Mouse (Mus musculus): Measurements from ENCODE around the gene Icam5. TPM values are rescaled to one million over a fixed set of nuclear protein-coding genes. Genes with fewer than 3 reads are reported as not detected.

Icam5 gene
- polyA plus RNA-seq, 1 experiment from 2014 or later: 0.15 TPM

DNA sequence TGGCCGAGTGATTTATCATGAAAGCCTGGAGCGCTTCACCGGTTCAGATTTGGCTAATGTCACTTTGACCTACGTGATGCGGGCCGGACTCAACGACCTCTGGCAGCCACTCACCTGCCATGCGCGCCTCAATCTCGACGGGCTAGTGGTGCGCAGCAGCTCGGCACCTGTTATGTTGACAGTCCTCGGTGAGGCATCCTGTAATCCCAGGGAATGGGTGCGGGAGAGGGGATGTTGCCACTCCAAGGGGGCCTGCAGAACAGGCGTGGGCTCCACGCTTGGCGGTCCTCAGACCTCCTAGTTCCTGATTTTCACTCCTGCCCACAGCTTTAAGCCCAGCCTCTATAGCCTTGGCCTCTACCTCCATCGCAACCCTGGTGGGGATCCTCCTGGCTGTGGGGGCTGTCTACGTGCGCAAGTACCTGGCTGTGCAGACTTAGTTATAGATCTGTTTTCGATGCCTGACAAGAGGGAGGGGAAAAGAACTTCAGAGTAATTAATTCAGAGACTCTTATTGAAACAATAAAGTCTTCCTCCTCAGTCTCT, 1.7 kb upstream of the Icam5 start:
- Histone ChIP-seq H3K4me1 (ENCODE audit: control insufficient read depth, insufficient read depth, low read length) (peaks cover 31% of the 10 kb centered on the region), H3K9ac (ENCODE audit: low read length) (no peak overlapping the region), H3K27me3 (ENCODE audit: control insufficient read depth, insufficient read depth, low read length) (peaks cover 40% of the 10 kb centered on the region), H3K36me3 (ENCODE audit: control insufficient read depth, insufficient read depth, low read length) (no peaks in the 10 kb centered on the region), H3K27ac (ENCODE audit: low read length) (no peak overlapping the region), H3K9me3 (replicated peaks; ENCODE audit: control insufficient read depth, low read length) (no peaks in the 10 kb centered on the region), H3K4me2 (ENCODE audit: low read depth, low read length) (peak overlapping the region; percentile 97), H3K4me3 (replicated peaks; ENCODE audit: low read length) (peak overlapping the region; percentile 54)
- no peak for ATAC-seq (ENCODE audit: insufficient read depth, low FRiP score)
- WGBS: 17% methylated on average over 22 of the region's 22 CpGs

DNA sequence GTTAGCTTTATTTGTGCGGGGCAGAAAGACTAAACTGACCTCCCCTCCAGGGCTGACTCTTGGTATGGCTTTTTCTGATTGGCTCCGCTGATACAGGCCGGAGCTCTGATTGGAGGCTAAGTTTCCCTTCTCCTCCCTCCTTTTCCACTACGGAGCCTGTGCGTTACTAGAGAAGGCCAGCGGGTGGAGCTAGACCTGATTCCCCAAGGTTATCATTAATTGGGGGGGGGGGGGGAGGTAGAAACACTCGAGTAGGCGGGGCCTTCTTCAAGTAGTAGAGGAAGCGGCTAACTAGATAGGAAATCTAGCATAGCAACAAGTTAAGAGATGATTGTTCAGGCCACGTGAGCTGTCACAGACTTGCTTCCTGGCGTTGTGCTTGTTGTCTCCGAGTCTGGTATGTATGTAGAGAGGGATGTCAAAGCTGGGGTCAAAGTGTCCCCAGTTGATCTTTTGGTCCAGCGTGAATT, 1.1 kb upstream of the Icam5 start:
- ATAC-seq (ENCODE audit: insufficient read depth, low FRiP score): peak; percentile 74; the same call in 1 of the 2 replicates
- WGBS: 0% methylated on average over 13 of the region's 13 CpGs
- Histone ChIP-seq H3K4me3 (replicated peaks; ENCODE audit: low read length) (peak overlapping the region; percentile 54), H3K4me2 (ENCODE audit: low read depth, low read length) (peak overlapping the region; percentile 97), H3K27ac (ENCODE audit: low read length) (peak overlapping the region; percentile 56), H3K9ac (ENCODE audit: low read length) (peak overlapping the region; percentile 49; the same call in 1 of the 2 replicates), H3K36me3 (ENCODE audit: control insufficient read depth, insufficient read depth, low read length) (no peaks in the 10 kb centered on the region), H3K27me3 (ENCODE audit: control insufficient read depth, insufficient read depth, low read length) (peaks cover 46% of the 10 kb centered on the region), H3K4me1 (ENCODE audit: control insufficient read depth, insufficient read depth, low read length) (peaks cover 28% of the 10 kb centered on the region), H3K9me3 (replicated peaks; ENCODE audit: control insufficient read depth, low read length) (no peaks in the 10 kb centered on the region)

DNA sequence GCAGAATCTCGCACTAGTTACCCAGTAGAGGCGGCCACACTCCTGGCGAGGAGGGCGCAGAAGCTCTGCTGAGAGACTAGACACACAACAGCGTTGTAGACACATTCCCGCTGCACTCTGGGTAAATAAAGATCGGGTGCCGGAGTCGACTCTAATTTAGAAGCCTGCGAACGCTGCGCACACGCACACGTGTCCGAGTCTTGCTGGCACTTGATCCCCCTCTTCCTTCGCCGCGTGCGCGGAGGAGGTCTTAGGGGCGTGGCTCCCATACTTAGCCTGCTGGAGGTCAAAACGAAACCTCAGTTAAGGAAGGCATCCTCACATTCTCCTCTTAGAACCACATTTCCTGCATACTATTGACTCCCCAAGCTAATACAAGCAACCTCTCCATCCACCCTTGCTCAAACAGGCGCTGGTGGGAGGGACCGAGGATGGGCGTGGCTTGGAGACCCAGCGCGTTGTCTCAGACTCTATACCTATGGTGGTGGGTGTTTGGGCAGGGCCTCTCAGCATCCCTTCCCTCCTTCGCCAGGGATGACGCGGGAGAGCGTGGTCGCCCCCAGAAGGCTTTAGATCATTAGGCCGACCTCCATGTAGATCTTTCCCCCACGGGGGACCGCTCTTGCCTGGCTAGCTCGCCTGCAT, 500 bp upstream of the Icam5 start:
- H3K4me1 ChIP-seq (ENCODE audit: control insufficient read depth, insufficient read depth, low read length): peaks cover 28% of the 10 kb centered on the region
- H3K9me3 ChIP-seq (replicated peaks; ENCODE audit: control insufficient read depth, low read length): no peaks in the 10 kb centered on the region
- under 1% methylated on average over 36 of the region's 36 CpGs for WGBS
- H3K27me3 ChIP-seq (ENCODE audit: control insufficient read depth, insufficient read depth, low read length): peaks cover 52% of the 10 kb centered on the region
- no peaks in the 10 kb centered on the region for H3K36me3 ChIP-seq (ENCODE audit: control insufficient read depth, insufficient read depth, low read length)
- H3K4me2 ChIP-seq (ENCODE audit: low read depth, low read length): peak overlapping the region; percentile 97
- peak overlapping the region; percentile 56 for H3K27ac ChIP-seq (ENCODE audit: low read length)
- peak overlapping the region; percentile 54 for H3K4me3 ChIP-seq (replicated peaks; ENCODE audit: low read length)
- ATAC-seq (ENCODE audit: insufficient read depth, low FRiP score): peak; percentile 25
- H3K9ac ChIP-seq (ENCODE audit: low read length): peak overlapping the region; percentile 49

DNA sequence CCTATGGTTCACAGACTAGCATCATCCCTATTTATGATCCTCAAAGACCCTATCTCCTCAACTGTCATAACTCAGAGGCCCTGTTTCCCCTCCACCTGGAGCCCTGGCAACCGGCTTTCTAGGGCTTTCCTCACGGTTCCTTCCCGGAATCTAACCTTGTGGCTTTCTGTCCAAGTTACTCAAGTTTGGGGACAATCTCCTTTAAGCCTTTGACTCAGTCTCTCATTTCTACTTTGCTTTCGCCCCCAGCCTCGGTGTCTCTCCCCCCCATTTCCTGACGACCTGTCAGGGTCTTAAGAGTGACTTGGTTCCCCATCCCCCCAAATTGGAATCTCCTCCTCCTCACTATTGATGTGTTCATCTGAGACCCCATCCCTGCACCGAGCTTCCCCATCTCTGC, 618 bp downstream of the Icam5 start:
- ATAC-seq (ENCODE audit: insufficient read depth, low FRiP score): no peak
- Histone ChIP-seq H3K4me3 (replicated peaks; ENCODE audit: low read length) (peak overlapping the region; percentile 54), H3K27me3 (ENCODE audit: control insufficient read depth, insufficient read depth, low read length) (peaks cover 62% of the 10 kb centered on the region), H3K4me1 (ENCODE audit: control insufficient read depth, insufficient read depth, low read length) (peaks cover 36% of the 10 kb centered on the region), H3K36me3 (ENCODE audit: control insufficient read depth, insufficient read depth, low read length) (no peaks in the 10 kb centered on the region), H3K9ac (ENCODE audit: low read length) (peak overlapping the region; percentile 64; the same call in 1 of the 2 replicates), H3K4me2 (ENCODE audit: low read depth, low read length) (peak overlapping the region; percentile 97), H3K27ac (ENCODE audit: low read length) (no peak overlapping the region), H3K9me3 (replicated peaks; ENCODE audit: control insufficient read depth, low read length) (no peaks in the 10 kb centered on the region)
- 2% methylated on average over 7 of the region's 7 CpGs for WGBS

DNA sequence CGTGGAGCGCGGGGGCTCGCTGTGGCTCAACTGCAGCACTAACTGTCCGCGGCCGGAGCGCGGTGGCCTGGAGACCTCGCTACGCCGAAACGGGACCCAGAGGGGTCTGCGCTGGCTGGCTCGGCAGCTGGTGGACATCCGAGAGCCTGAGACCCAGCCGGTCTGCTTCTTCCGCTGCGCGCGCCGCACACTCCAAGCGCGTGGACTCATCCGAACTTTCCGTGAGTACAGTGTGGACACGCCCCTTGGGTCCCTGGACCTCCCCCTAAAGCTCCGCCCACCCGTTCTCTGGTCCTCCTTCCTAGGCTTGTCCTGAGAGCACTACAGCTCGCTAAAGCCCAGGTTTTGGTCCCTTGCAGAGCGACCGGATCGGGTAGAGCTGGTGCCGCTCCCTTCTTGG, 1.3 kb downstream of the Icam5 start:
- Histone ChIP-seq H3K27ac (ENCODE audit: low read length) (no peak overlapping the region), H3K9me3 (replicated peaks; ENCODE audit: control insufficient read depth, low read length) (no peaks in the 10 kb centered on the region), H3K27me3 (ENCODE audit: control insufficient read depth, insufficient read depth, low read length) (peaks cover 69% of the 10 kb centered on the region), H3K36me3 (ENCODE audit: control insufficient read depth, insufficient read depth, low read length) (no peaks in the 10 kb centered on the region), H3K9ac (ENCODE audit: low read length) (peak overlapping the region; percentile 64), H3K4me1 (ENCODE audit: control insufficient read depth, insufficient read depth, low read length) (peaks cover 37% of the 10 kb centered on the region), H3K4me2 (ENCODE audit: low read depth, low read length) (peak overlapping the region; percentile 97), H3K4me3 (replicated peaks; ENCODE audit: low read length) (peak overlapping the region; percentile 54)
- WGBS: under 1% methylated on average over 34 of the region's 34 CpGs
- ATAC-seq (ENCODE audit: insufficient read depth, low FRiP score): peak; percentile 77

DNA sequence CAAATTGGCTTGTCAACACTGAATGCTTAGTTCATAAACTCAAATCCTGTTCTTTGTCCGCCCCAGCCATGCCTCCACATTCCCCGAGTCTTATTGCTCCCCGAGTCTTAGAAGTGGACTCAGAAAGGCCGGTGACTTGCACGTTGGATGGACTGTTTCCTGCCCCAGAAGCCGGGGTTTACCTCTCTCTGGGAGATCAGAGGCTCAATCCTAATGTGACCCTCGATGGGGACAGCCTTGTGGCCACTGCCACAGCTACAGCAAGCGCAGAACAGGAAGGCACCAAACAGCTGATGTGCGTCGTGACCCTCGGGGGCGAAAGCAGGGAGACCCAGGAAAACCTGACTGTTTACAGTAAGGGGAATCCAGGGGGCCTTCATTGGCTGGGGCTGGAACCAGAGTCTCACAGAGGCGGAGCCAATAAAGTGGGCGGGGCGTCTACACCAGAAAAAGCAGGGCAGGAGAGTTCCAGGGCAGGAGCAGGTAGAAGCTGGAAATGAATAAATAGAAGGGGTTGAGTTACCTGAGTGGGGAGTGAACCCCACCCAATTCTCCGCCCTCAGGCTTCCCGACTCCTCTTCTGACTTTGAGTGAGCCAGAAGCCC, 2.7 kb downstream of the Icam5 start:
- 5% methylated on average over 17 of the region's 17 CpGs for WGBS
- Histone ChIP-seq H3K27ac (ENCODE audit: low read length) (no peak overlapping the region), H3K36me3 (ENCODE audit: control insufficient read depth, insufficient read depth, low read length) (no peaks in the 10 kb centered on the region), H3K4me1 (ENCODE audit: control insufficient read depth, insufficient read depth, low read length) (peaks cover 32% of the 10 kb centered on the region), H3K4me3 (replicated peaks; ENCODE audit: low read length) (no peak overlapping the region), H3K9me3 (replicated peaks; ENCODE audit: control insufficient read depth, low read length) (no peaks in the 10 kb centered on the region; the same call in 1 of the 2 replicates), H3K27me3 (ENCODE audit: control insufficient read depth, insufficient read depth, low read length) (peaks cover 75% of the 10 kb centered on the region), H3K4me2 (ENCODE audit: low read depth, low read length) (no peak overlapping the region), H3K9ac (ENCODE audit: low read length) (no peak overlapping the region)
- no peak for ATAC-seq (ENCODE audit: insufficient read depth, low FRiP score)

DNA sequence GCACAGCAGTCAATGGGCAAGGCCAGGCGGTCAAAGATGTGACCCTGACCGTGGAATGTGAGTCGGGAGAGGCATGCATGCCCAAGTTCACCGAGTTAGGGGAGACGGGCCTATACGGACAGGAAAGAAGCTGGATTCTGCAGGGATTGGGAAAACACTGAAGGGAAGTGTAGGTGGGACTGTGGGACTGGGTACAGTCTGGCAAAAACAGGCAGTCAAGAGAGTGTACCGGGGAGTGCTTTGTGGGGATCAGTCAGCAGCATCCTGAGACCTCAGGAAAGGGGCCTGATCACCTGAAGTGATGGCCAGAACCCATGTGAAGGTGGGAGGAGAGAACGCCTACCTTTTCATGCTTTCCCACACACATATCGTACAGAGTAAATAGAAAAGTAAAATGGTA, 3.7 kb downstream of the Icam5 start:
- H3K4me2 ChIP-seq (ENCODE audit: low read depth, low read length): no peak overlapping the region
- H3K9me3 ChIP-seq (replicated peaks; ENCODE audit: control insufficient read depth, low read length): no peaks in the 10 kb centered on the region; the same call in 1 of the 2 replicates
- ATAC-seq (ENCODE audit: insufficient read depth, low FRiP score): no peak
- no peak overlapping the region for H3K27ac ChIP-seq (ENCODE audit: low read length)
- peaks cover 67% of the 10 kb centered on the region for H3K27me3 ChIP-seq (ENCODE audit: control insufficient read depth, insufficient read depth, low read length)
- peaks cover 25% of the 10 kb centered on the region for H3K4me1 ChIP-seq (ENCODE audit: control insufficient read depth, insufficient read depth, low read length)
- 27% methylated on average over 9 of the region's 9 CpGs for WGBS
- no peaks in the 10 kb centered on the region for H3K36me3 ChIP-seq (ENCODE audit: control insufficient read depth, insufficient read depth, low read length)
- no peak overlapping the region for H3K9ac ChIP-seq (ENCODE audit: low read length)
- no peak overlapping the region for H3K4me3 ChIP-seq (replicated peaks; ENCODE audit: low read length)

DNA sequence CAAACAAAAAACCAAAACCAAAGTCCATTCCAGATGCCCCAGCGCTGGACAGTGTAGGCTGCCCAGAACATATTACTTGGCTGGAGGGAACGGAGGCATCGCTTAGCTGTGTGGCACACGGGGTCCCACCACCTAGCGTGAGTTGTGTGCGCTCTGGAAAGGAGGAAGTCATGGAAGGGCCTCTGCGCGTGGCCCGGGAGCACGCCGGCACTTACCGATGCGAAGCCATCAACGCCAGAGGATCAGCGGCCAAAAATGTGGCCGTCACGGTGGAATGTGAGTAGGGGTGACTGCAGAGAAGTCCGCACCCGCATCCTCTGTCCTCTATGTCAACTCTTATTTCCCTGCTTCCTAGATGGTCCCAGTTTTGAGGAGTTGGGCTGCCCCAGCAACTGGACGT, 4.3 kb downstream of the Icam5 start:
- H3K4me1 ChIP-seq (ENCODE audit: control insufficient read depth, insufficient read depth, low read length): peaks cover 27% of the 10 kb centered on the region
- H3K9me3 ChIP-seq (replicated peaks; ENCODE audit: control insufficient read depth, low read length): no peaks in the 10 kb centered on the region; the same call in 1 of the 2 replicates
- H3K9ac ChIP-seq (ENCODE audit: low read length): no peak overlapping the region
- no peak overlapping the region for H3K4me2 ChIP-seq (ENCODE audit: low read depth, low read length)
- WGBS: 12% methylated on average over 20 of the region's 20 CpGs
- no peak overlapping the region for H3K4me3 ChIP-seq (replicated peaks; ENCODE audit: low read length)
- peaks cover 67% of the 10 kb centered on the region for H3K27me3 ChIP-seq (ENCODE audit: control insufficient read depth, insufficient read depth, low read length)
- no peak for ATAC-seq (ENCODE audit: insufficient read depth, low FRiP score)
- no peak overlapping the region for H3K27ac ChIP-seq (ENCODE audit: low read length)
- no peaks in the 10 kb centered on the region for H3K36me3 ChIP-seq (ENCODE audit: control insufficient read depth, insufficient read depth, low read length)

DNA sequence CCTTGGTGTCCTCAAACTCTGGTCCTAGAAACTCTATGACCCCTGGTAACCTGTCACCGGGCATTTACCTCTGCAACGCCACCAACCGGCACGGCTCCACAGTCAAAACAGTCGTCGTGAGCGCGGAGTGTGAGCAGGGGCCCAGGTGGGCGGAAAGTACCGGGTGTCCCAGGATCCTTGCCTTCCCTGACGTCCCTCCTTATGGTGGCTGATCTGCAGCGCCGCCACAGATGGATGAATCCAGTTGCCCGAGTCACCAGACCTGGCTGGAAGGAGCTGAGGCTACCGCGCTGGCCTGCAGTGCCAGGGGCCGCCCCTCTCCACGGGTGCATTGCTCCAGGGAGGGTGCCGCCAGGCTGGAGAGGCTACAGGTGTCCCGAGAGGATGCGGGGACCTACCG, 4.8 kb downstream of the Icam5 start:
- Histone ChIP-seq H3K4me3 (replicated peaks; ENCODE audit: low read length) (no peak overlapping the region), H3K9me3 (replicated peaks; ENCODE audit: control insufficient read depth, low read length) (no peaks in the 10 kb centered on the region; the same call in 1 of the 2 replicates), H3K4me1 (ENCODE audit: control insufficient read depth, insufficient read depth, low read length) (peaks cover 27% of the 10 kb centered on the region), H3K27me3 (ENCODE audit: control insufficient read depth, insufficient read depth, low read length) (peaks cover 67% of the 10 kb centered on the region), H3K4me2 (ENCODE audit: low read depth, low read length) (0 out of 2 replicates have a peak overlapping the region, but pooled peaks have one; percentile 66), H3K36me3 (ENCODE audit: control insufficient read depth, insufficient read depth, low read length) (no peaks in the 10 kb centered on the region), H3K27ac (ENCODE audit: low read length) (no peak overlapping the region), H3K9ac (ENCODE audit: low read length) (no peak overlapping the region)
- 5% methylated on average over 22 of the region's 22 CpGs for WGBS
- ATAC-seq (ENCODE audit: insufficient read depth, low FRiP score): no peak

All from stomach, embryonic 16.5 days (tissue).